Mouse (Mus musculus): ENCODE data around the gene Angel1. TPM values are rescaled to one million over a fixed set of nuclear protein-coding genes. Genes with fewer than 3 reads are reported as not detected.

Gene Angel1
- polyA plus RNA-seq, 1 experiment = 12.0 TPM

DNA sequence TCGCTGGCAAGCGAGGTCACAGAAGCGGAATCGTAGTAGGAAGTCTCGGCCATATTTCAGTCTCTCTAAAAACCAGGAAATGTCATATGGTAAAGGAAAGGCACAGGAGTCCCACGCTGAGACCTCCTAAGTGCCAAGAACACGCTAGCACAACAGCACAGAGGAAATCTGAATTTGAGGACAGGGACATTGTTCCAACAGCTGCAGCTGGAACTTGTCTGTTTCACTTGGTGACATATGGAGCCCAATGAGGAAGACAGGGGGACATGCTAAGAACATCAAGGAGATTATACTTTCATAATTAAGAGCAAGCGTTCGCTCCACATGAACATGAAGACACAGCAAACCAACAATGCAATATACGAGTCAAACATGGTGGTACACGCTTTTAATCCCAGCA lies 9.3 kb downstream of the Angel1 start:
- Histone ChIP-seq H3K27ac (ENCODE audit: insufficient read depth, low read length) (no peak overlapping the region), H3K9me3 (replicated peaks; ENCODE audit: control insufficient read depth, insufficient read depth, low read length, poor library complexity, severe bottlenecking) (no peaks in the 10 kb centered on the region), H3K27me3 (ENCODE audit: control insufficient read depth, insufficient read depth, low read length, poor library complexity, severe bottlenecking) (no peaks in the 10 kb centered on the region), H3K4me3 (ENCODE audit: low read depth, low read length) (no peak overlapping the region), H3K4me1 (ENCODE audit: control insufficient read depth, insufficient read depth, low read length) (no peaks in the 10 kb centered on the region), H3K36me3 (ENCODE audit: control insufficient read depth, insufficient read depth, low read length, poor library complexity, severe bottlenecking) (no peaks in the 10 kb centered on the region; the same call in 1 of the 2 replicates), H3K9ac (ENCODE audit: low read depth, poor library complexity, severe bottlenecking) (no peak overlapping the region)
- TF ChIP-seq EP300 (IDR thresholded peaks at IDR 0.05; ENCODE audit: insufficient read depth, low read depth, low read length) = no peak
- TF ChIP-seq POLR2A (IDR thresholded peaks at IDR 0.05; ENCODE audit: insufficient read depth, low read length) = no peak
- TF ChIP-seq CTCF (IDR thresholded peaks at IDR 0.05; ENCODE audit: low read depth, low read length) = no peak

DNA sequence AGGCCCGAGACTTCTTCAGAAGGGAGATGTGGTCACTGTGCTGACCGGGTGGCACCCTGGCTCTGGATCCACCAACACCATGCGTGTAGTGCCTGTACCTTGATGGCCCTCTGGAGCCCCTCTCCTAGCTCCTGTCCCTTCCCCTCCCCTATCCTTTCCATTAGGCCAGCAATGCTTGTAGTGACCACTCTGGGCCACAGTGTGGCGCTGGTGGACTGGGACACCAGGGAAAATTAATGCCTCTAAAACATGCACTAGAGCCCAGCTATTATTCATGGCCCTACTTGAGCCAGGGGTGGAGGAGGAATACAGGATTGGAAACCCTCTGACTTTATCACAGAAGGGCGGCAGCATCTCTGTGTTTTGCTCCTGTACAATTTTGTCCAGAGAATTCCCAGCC lies 10.9 kb downstream of the Angel1 start:
- H3K9me3 ChIP-seq (replicated peaks; ENCODE audit: control insufficient read depth, insufficient read depth, low read length, poor library complexity, severe bottlenecking) = no peaks in the 10 kb centered on the region
- TF ChIP-seq EP300 (IDR thresholded peaks at IDR 0.05; ENCODE audit: insufficient read depth, low read depth, low read length) (no peak), POLR2A (IDR thresholded peaks at IDR 0.05; ENCODE audit: insufficient read depth, low read length) (no peak), CTCF (IDR thresholded peaks at IDR 0.05; ENCODE audit: low read depth, low read length) (peak; percentile 88)
- no peak overlapping the region for H3K27ac ChIP-seq (ENCODE audit: insufficient read depth, low read length)
- no peaks in the 10 kb centered on the region for H3K4me1 ChIP-seq (ENCODE audit: control insufficient read depth, insufficient read depth, low read length)
- H3K36me3 ChIP-seq (ENCODE audit: control insufficient read depth, insufficient read depth, low read length, poor library complexity, severe bottlenecking) = no peaks in the 10 kb centered on the region; the same call in 1 of the 2 replicates
- no peak overlapping the region for H3K9ac ChIP-seq (ENCODE audit: low read depth, poor library complexity, severe bottlenecking)
- H3K27me3 ChIP-seq (ENCODE audit: control insufficient read depth, insufficient read depth, low read length, poor library complexity, severe bottlenecking) = no peaks in the 10 kb centered on the region
- H3K4me3 ChIP-seq (ENCODE audit: low read depth, low read length) = no peak overlapping the region

DNA sequence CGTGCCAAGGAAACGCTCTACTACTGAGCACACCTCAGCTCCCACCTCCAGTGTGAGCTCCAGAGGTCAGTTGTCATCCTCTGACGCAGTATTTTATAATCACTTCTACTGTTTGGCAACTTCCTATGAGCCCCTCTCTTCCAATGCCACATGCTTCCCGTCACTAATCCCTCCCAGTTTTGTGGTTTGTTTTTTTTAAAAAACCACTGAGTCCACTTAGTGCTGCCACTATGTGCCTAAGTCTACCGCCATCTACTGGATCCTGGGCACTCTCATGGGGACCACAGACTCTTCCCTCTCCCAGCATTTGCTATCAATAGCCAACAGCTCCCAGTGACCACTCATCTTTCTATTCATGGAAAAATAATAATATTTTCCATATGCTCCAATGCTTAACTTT lies 12.2 kb downstream of the Angel1 start:
- Histone ChIP-seq H3K27ac (ENCODE audit: insufficient read depth, low read length) (no peak overlapping the region), H3K4me3 (ENCODE audit: low read depth, low read length) (no peak overlapping the region), H3K9me3 (replicated peaks; ENCODE audit: control insufficient read depth, insufficient read depth, low read length, poor library complexity, severe bottlenecking) (no peaks in the 10 kb centered on the region), H3K9ac (ENCODE audit: low read depth, poor library complexity, severe bottlenecking) (no peak overlapping the region), H3K4me1 (ENCODE audit: control insufficient read depth, insufficient read depth, low read length) (no peaks in the 10 kb centered on the region), H3K36me3 (ENCODE audit: control insufficient read depth, insufficient read depth, low read length, poor library complexity, severe bottlenecking) (no peaks in the 10 kb centered on the region; the same call in 1 of the 2 replicates), H3K27me3 (ENCODE audit: control insufficient read depth, insufficient read depth, low read length, poor library complexity, severe bottlenecking) (no peaks in the 10 kb centered on the region)
- TF ChIP-seq CTCF (IDR thresholded peaks at IDR 0.05; ENCODE audit: low read depth, low read length) = peak; percentile 34
- no peak for TF ChIP-seq EP300 (IDR thresholded peaks at IDR 0.05; ENCODE audit: insufficient read depth, low read depth, low read length)
- TF ChIP-seq POLR2A (IDR thresholded peaks at IDR 0.05; ENCODE audit: insufficient read depth, low read length) = no peak

DNA sequence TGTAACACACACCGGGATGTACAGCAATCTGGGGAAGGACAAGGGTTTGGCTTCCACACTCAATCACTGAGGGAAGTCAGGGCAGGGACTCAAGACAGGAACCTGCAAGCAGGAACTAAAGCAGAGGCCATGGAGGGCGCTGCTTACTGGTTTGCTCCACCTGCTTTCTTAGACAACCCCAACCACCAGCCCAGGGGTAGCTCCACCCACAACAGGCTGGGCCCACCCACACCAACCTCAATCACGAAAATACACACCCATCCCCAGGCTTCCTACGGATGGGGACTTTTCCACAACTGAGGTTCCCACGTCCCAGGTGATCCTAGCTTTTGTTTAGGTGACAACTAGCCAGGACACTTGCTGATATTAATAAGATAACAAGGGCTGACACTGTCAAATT lies 20.4 kb downstream of the Angel1 start:
- TF ChIP-seq CTCF (IDR thresholded peaks at IDR 0.05; ENCODE audit: low read depth, low read length) (no peak), EP300 (IDR thresholded peaks at IDR 0.05; ENCODE audit: insufficient read depth, low read depth, low read length) (no peak), POLR2A (IDR thresholded peaks at IDR 0.05; ENCODE audit: insufficient read depth, low read length) (no peak)
- Histone ChIP-seq H3K4me1 (ENCODE audit: control insufficient read depth, insufficient read depth, low read length) (no peaks in the 10 kb centered on the region), H3K36me3 (ENCODE audit: control insufficient read depth, insufficient read depth, low read length, poor library complexity, severe bottlenecking) (no peaks in the 10 kb centered on the region), H3K9me3 (replicated peaks; ENCODE audit: control insufficient read depth, insufficient read depth, low read length, poor library complexity, severe bottlenecking) (no peaks in the 10 kb centered on the region), H3K27me3 (ENCODE audit: control insufficient read depth, insufficient read depth, low read length, poor library complexity, severe bottlenecking) (no peaks in the 10 kb centered on the region), H3K4me3 (ENCODE audit: low read depth, low read length) (no peak overlapping the region), H3K27ac (ENCODE audit: insufficient read depth, low read length) (no peak overlapping the region), H3K9ac (ENCODE audit: low read depth, poor library complexity, severe bottlenecking) (no peak overlapping the region)

DNA sequence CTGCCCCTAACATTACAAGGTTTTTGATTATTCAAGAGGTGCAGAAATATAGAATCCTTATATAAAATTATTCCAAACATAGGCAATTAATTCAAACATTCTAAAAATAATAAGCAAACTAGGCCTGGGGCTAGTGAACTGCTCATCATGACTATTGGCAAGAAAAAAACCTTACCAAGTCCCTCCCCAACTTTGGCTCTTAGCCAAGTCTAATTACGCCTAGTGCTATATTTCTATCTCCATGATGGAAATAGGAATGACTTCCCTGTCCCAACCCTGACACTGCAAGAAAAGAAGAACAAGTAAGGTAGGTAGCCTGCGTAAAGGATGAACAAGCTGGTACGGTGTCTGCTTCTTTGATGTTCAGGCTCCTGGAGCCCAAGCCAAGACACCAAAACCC lies 23.6 kb downstream of the Angel1 start:
- Histone ChIP-seq H3K4me1 (ENCODE audit: control insufficient read depth, insufficient read depth, low read length) (no peaks in the 10 kb centered on the region), H3K27ac (ENCODE audit: insufficient read depth, low read length) (no peak overlapping the region), H3K9ac (ENCODE audit: low read depth, poor library complexity, severe bottlenecking) (no peak overlapping the region), H3K27me3 (ENCODE audit: control insufficient read depth, insufficient read depth, low read length, poor library complexity, severe bottlenecking) (no peaks in the 10 kb centered on the region), H3K9me3 (replicated peaks; ENCODE audit: control insufficient read depth, insufficient read depth, low read length, poor library complexity, severe bottlenecking) (0 out of 2 replicates have a peak, but pooled peaks cover 1% of the 10 kb centered on the region), H3K36me3 (ENCODE audit: control insufficient read depth, insufficient read depth, low read length, poor library complexity, severe bottlenecking) (no peaks in the 10 kb centered on the region), H3K4me3 (ENCODE audit: low read depth, low read length) (no peak overlapping the region)
- TF ChIP-seq POLR2A (IDR thresholded peaks at IDR 0.05; ENCODE audit: insufficient read depth, low read length) (no peak), CTCF (IDR thresholded peaks at IDR 0.05; ENCODE audit: low read depth, low read length) (no peak), EP300 (IDR thresholded peaks at IDR 0.05; ENCODE audit: insufficient read depth, low read depth, low read length) (no peak)

DNA sequence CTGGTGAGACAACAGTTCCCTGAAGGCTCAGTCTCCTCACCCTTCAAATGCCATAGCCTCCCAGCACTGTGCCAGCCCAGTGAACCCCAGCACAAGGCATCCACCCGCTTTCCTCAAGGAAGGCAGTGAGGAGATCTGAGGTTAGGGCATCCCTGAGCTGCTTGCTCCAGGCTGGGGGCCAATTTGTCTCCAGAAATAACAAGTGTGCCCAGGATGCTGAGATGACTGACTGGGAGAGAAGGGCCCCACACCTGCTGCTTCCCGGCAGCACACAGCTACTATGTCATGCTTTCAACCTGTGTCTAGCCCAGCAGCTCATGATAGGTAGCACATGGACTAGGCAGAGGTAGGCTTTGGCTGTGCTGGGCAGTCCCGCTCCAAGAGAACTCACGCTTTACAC lies 24.8 kb downstream of the Angel1 start:
- Histone ChIP-seq H3K27ac (ENCODE audit: insufficient read depth, low read length) (no peak overlapping the region), H3K27me3 (ENCODE audit: control insufficient read depth, insufficient read depth, low read length, poor library complexity, severe bottlenecking) (no peaks in the 10 kb centered on the region), H3K36me3 (ENCODE audit: control insufficient read depth, insufficient read depth, low read length, poor library complexity, severe bottlenecking) (no peaks in the 10 kb centered on the region), H3K9me3 (replicated peaks; ENCODE audit: control insufficient read depth, insufficient read depth, low read length, poor library complexity, severe bottlenecking) (0 out of 2 replicates have a peak, but pooled peaks cover 2% of the 10 kb centered on the region), H3K9ac (ENCODE audit: low read depth, poor library complexity, severe bottlenecking) (no peak overlapping the region), H3K4me3 (ENCODE audit: low read depth, low read length) (no peak overlapping the region), H3K4me1 (ENCODE audit: control insufficient read depth, insufficient read depth, low read length) (no peaks in the 10 kb centered on the region)
- TF ChIP-seq EP300 (IDR thresholded peaks at IDR 0.05; ENCODE audit: insufficient read depth, low read depth, low read length) = no peak
- no peak for TF ChIP-seq CTCF (IDR thresholded peaks at IDR 0.05; ENCODE audit: low read depth, low read length)
- TF ChIP-seq POLR2A (IDR thresholded peaks at IDR 0.05; ENCODE audit: insufficient read depth, low read length) = no peak
